Mouse (Mus musculus) G1E (cell line): ENCODE data around the gene Stat5b.

Experiments
- CTCF ChIP-seq: IDR thresholded peaks from 2 replicates; pipeline ENCODE4 v1.5.1; 2012; ENCODE audit warnings: low read depth, low read length, inconsistent platforms, mixed read lengths
- GATA1 ChIP-seq: IDR thresholded peaks from 2 replicates; pipeline ENCODE4 v1.6.1; 2012; ENCODE audit warnings: borderline replicate concordance, low read length, inconsistent platforms, mixed read lengths
- POLR2AphosphoS5 ChIP-seq: IDR thresholded peaks from 2 replicates; pipeline ENCODE4 v1.6.1; 2012; ENCODE audit warnings: low read depth, low read length, inconsistent platforms; ENCODE audit not compliant: insufficient replicate concordance
- TAL1 ChIP-seq: conservative IDR thresholded peaks from 2 replicates; pipeline ENCODE4 v1.6.1; 2012; ENCODE audit warnings: low read depth, low read length, inconsistent platforms, mixed read lengths

- TF ChIP-seq CTCF = no peak
- no peak for TF ChIP-seq GATA1
- TF ChIP-seq TAL1 = no peak
- no peak for TF ChIP-seq POLR2AphosphoS5
Measured at GRCm38 (mm10) chr11:100814498-100814897, 36.0 kb downstream of the Stat5b start.
